Mouse (Mus musculus): ENCODE results near the gene Col18a1.

Gene Col18a1

DNA sequence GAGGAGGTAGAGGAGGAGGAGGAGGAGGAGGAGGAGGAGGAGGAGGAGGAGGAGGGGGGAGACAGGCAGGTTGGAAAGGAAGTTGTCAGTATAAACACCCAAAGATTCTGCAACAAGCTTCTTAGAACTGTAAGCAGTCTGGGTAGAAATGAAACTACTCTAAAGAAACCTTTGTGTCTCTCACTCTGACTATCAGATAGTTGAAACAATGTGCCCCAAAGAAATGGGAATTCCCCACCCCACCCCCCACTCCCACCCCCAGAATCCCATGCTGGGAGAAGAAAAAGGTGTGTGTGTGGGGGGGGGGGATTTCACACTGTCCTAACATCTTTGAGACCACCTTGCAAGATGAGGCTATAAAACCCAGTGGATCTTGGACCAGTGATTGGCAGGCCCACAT lies 62.0 kb downstream of the Col18a1 start:
- DNase-seq = no peak

GRCm38 (mm10) chr10:77103689-77104088 lies 62.7 kb downstream of the Col18a1 start:
- DNase-seq = peak in 1 of 2 experiments; percentile 42

GRCm38 (mm10) chr10:77099777-77100176 lies 66.6 kb downstream of the Col18a1 start:
- DNase-seq = no peak

DNA sequence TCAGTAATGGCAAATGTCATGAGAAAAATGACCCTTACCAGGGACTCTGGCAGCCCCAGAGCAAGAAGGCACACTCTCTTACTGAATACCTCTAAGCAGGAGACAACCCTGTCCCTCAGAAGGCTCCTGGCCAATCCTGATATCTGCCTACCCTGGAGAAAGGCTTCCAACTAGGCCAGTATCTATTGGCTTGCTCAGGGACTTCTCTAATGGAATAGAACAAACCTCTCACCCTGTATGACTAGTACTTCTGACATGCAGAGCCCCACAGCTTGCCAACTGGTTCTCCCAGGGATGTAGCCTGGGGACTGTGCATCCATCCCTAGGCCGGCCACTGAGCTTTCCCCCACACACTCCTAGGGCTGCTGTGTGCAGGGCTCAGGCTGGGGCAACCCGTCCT lies 67.7 kb downstream of the Col18a1 start:
- DNase-seq = no peak

DNA sequence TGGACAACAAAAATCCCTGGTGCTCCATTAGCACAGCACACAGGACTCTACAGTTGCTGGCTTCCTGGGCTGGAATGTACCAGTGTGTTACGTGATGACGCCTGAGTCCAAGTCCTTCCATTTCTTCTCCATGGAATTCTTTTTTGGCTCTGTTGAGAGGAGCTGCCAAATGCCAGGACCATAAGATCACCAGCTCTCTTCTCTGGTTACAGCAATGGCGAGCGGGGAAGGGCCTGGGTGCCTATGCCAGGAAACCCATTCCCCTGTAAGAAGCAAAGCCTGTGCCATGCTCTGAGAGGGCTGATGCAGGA lies 68.5 kb downstream of the Col18a1 start:
- no peak for DNase-seq

DNA sequence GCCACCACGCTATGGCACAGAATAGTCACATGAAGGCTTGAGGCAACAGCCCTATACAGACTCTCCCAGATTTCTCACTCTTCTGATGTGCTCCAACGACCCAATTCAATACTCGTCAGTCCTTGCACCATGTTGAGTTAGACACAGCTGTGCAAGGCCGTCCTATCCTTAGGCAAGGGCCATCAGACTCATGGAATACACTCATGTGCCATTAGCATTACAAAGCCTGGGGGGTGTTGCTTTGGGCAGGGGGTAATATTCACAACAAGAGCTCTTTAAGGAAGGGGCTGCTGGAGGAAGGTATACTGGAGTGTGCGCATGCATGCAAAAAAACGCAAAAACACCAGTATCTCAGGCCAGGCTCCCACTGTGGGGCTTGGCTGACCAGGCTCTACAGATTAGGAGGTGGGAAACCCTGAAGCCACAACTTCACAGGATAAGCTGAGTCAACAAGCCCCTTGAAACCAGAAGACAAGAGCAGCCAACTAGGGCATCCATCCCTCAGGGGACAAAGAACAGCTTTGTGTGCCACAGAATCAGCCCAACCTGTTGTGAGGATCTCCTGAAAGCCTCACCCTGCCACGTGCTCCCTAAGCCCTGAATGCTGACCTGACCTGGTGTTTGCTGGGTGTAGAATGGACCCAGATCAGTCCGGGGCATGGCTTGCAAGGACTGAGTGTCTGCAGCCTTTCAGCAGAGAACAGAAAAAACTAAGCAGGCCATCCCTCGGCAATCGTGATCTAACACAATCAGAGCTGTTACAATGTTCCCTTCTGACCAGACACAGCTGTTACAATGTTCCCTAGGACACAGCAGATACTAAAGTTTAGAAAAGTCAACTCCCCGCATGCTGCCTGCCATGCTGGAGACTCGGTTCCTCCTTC lies 69.1 kb downstream of the Col18a1 start:
- no peak for DNase-seq

DNA sequence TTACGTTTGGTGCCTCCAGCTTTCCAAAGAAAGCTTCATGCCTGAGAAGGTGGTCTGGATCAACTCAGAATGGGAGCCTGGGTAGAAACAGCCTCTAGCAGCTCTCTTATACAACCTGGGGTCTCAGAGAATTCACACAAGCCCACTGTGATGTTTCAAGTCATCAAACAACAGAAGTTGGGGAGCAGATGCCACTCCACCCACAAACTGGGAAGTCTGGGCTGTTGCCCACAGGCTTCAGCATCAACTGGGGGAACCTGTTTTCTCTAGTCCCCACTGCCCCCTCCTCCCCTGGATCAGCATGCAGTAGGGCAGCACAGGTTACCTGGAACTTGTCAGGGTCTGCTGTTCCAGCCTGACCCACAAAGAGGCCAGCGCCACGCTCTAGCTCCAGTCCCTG lies 70.7 kb downstream of the Col18a1 start:
- no peak for DNase-seq

DNA sequence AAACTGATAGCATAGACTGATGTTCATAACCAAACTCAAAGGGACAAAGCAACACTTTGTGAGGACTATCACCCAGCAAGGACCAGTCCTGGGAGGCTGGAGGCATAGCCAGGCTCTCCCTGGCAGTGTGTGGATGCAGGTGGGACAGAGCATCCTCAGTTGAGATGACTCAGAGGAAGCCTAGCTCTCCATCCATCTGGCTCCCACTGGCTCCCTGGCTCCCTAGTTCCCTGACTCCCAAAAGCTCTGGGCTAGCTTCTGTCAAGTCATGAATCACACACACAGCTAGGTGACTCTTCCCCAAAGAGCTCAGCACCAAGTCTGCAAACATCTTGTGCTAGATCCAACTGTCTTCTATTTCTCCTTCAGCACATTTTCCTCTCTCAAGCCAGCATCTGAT lies 72.5 kb downstream of the Col18a1 start:
- no peak for DNase-seq

DNA sequence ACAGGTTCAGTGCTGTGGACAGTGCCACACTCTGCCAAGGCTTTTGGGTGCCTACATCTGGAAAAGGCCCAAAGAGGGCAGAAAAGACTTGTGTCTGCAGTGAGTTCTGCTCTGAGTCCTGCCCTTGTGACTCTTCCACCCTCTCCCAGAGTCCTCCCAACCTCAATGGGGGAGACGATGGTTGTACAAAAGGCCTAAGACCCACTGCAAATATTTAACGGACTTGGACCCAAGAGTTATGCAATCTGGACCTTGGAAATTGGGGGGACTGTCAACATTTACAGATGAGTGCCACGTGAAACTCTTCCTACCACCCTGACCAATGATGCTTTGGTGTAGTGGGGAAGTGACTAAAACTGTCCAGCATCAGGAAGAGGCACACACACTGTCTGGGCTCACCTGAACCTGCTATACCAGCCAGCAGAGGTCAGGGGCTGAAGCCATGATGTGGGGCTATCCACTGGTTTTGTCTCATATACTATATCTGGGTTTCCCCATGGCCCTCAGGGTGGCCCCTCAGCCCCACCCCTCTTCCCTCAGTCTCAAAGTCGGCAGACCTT lies 74.7 kb downstream of the Col18a1 start:
- no peak for DNase-seq

GRCm38 (mm10) chr10:77090063-77090462 lies 76.3 kb downstream of the Col18a1 start:
- DNase-seq = no peak

GRCm38 (mm10) chr10:77089336-77089735 lies 77.0 kb downstream of the Col18a1 start:
- DNase-seq = peak; percentile 59 to 64

DNA sequence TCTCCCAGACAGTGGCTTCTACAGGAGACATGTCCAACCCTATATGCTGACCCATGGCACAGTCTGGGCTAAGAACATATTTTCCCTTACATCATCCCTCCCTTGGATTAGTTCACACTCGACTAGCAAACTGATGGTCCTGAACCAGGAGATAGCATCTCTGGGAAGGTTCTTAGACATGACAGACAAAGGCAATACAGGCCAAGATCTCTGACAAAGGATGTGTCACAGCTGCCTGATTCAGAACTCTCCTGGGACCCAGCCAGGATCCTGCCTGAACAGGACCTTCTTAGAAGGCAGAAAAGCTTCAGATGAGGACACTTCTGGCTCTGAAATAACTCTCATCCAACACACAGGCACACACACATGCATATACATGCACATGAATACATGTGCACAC lies 81.8 kb downstream of the Col18a1 start:
- no peak for DNase-seq

GRCm38 (mm10) chr10:77082921-77083320 lies 83.4 kb downstream of the Col18a1 start:
- DNase-seq = no peak

DNA sequence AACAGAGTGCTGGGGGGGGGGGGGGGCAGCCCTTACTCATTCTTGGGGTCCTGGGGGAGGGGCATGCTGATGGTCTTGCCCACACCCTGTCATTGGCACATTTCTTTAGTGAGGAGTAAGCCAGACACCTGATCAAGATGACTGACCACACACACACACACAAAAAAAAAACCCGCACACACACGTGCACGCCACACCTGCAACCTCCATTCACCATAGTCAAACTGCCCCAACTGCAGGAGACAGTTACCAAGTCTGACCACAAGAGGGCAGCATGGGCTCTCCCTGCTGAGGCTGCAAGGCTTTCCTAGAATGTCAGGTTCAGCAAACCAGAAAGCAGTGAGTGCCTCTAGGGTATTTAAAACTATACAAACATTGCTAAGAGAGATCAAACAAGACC lies 83.9 kb downstream of the Col18a1 start:
- peak; percentile 85 to 87 for DNase-seq

DNA sequence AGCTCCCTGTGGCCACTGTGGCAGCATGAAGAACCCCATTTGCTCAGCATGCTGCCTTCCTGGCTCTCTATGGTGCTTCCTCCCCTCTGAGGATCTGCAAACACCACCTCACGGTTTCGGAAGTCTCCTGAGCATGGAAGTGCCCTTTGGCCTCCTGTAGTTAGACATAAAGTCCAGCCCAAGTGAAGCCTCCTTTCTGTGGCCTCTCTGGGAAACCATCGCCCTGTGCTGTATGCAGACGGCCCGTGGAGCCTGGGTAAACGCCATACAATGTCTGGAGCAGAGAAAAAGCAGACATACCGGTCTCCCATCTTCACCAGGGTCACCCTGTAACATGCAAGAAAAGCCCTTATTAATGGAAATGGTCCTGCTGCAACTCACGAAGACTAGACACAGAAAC lies 87.4 kb downstream of the Col18a1 start:
- peak; percentile 70 to 85 for DNase-seq

- DNase-seq = peak; percentile 29 to 31
Observed at GRCm38 (mm10) chr10:77078456-77078855, 87.9 kb downstream of the Col18a1 start.

DNA sequence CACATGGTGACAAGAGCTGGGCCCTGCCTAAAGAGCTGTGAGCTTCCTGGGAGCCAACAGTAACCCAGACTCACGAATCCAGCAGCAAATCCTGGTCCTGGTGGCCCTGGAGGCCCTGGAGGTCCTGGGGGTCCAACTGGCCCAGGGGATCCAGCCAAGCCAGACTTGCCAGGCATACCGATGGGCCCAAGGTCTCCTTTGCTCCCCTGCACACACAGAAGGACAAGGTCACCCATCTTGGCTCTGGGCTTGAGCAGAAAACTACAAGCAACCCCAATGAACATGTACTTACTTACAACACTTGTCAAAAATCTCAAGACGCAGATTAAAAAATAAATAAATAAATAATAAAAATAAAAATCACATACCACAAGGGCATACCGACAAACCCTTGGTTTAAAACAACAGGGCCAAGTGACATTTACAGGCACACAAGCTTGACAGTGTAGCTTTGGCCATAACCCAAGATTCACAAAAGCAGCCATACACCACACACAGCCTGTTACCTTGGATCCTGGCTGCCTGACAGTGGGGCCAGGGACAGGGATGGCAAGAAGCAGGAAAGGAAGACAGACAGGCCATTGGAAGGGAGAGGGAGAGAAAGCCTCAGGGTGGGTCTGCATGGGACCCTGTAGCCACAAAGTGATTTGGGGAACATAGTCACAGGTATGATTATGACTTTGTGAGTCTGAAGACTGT lies 91.9 kb downstream of the Col18a1 start:
- DNase-seq = no peak

- peak; percentile 76 to 91 for DNase-seq
Observed at GRCm38 (mm10) chr10:77070072-77070471, 96.3 kb downstream of the Col18a1 start.

- no peak for DNase-seq
Observed at GRCm38 (mm10) chr10:77068469-77068868, 97.9 kb downstream of the Col18a1 start.

- DNase-seq = no peak
Observed at GRCm38 (mm10) chr10:77064659-77065058, 101.7 kb downstream of the Col18a1 start.

- DNase-seq = no peak
Observed at GRCm38 (mm10) chr10:77064239-77064638, 102.1 kb downstream of the Col18a1 start.

DNA sequence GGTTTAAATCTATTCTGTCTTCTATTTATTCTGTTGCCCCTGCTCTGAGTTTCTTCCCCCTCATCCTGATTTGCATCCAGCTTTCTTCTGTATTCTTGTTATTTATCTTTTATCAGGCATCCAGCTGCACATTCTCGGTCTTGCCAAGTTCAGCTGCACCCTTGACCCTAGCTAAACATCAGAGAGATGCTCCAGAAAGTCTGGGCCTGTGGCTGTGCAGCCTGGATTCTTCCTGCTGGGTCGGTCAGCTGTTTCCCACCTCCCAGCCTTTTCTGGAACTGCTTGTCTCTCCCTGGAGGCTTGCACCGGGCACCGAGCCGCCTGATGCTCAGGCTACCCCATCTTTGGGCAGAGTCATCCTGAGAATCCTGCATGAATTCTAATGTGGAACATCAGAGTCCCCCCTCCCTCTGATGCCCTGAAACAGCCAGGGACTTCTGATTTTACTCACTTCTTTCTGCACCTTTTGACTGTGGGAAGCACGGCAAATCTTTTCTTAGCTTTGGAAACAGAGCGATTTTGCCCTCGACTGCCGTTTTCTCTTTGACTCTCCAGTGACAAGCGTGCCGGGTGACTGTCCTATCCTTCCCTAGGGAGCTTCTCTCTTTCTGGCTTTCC lies 103.8 kb downstream of the Col18a1 start:
- DNase-seq = peak; percentile 53 to 58

GRCm38 (mm10) chr10:77061426-77061825 lies 104.9 kb downstream of the Col18a1 start:
- DNase-seq = peak in 1 of 2 experiments; percentile 53

- no peak for DNase-seq
Observed at GRCm38 (mm10) chr10:77056768-77057167, 109.6 kb downstream of the Col18a1 start.
